Mouse (Mus musculus) erythroid progenitor cell, adult 5-6 weeks (primary cell): Measurements from ENCODE around the gene Ckap4. TPM values are rescaled to one million over a fixed set of nuclear protein-coding genes. Genes with fewer than 3 reads are reported as not detected.
"Not testable (repeated sequence)": the region's sequence is repeated elsewhere in the genome, so short reads cannot be mapped to it uniquely, and the experiment has no call there.

Experiments
- ATAC-seq: replicated peaks from 2 replicates; pipeline ENCODE4 v1.8.0; 2016; ENCODE audit warnings: moderate number of reproducible peaks, mild to moderate bottlenecking, moderate TSS enrichment, inconsistent platforms; ENCODE audit not compliant: poor library complexity, low FRiP score, severe bottlenecking
- total RNA-seq, 2 experiments: library from RNA; stranded (forward) in 1 of 2; stranded (reverse) in 1 of 2; fragments of 150-400 nt in 1 of 2; fragments of 186-747, 209-891 nt in 1 of 2; gene quantifications; 2 replicates each; pipeline versions ENCODE4 v1.2.3 to v1.2.4; 2015 to 2017; ENCODE audit warnings: low replicate concordance in 2 of 2

The Ckap4 gene
- total RNA-seq, 2 experiments from 2014 or later, result 14.5 to 20.5 TPM

- peak; percentile 66 for ATAC-seq
Measured at GRCm38 (mm10) chr10:84515512-84515950, 18.3 kb downstream of the Ckap4 start.

GRCm38 (mm10) chr10:84514038-84514578, 19.8 kb downstream of the Ckap4 start:
- peak; percentile 69 for ATAC-seq

- no peak for ATAC-seq
Measured at GRCm38 (mm10) chr10:84512766-84513165, 21.1 kb downstream of the Ckap4 start.

GRCm38 (mm10) chr10:84508603-84509002, 25.3 kb downstream of the Ckap4 start:
- no peak for ATAC-seq

GRCm38 (mm10) chr10:84498867-84499266, 35.0 kb downstream of the Ckap4 start:
- no peak for ATAC-seq

- ATAC-seq, result no peak
Measured at GRCm38 (mm10) chr10:84496805-84497204, 37.1 kb downstream of the Ckap4 start.

- ATAC-seq, result no peak
Measured at GRCm38 (mm10) chr10:84494432-84494831, 39.4 kb downstream of the Ckap4 start.

GRCm38 (mm10) chr10:84490115-84490514, 43.7 kb downstream of the Ckap4 start:
- no peak for ATAC-seq

- peak; percentile 81 for ATAC-seq
Measured at GRCm38 (mm10) chr10:84488315-84488714, 45.5 kb downstream of the Ckap4 start.

- ATAC-seq, result no peak
Measured at GRCm38 (mm10) chr10:84484661-84485060, 49.2 kb downstream of the Ckap4 start.

DNA sequence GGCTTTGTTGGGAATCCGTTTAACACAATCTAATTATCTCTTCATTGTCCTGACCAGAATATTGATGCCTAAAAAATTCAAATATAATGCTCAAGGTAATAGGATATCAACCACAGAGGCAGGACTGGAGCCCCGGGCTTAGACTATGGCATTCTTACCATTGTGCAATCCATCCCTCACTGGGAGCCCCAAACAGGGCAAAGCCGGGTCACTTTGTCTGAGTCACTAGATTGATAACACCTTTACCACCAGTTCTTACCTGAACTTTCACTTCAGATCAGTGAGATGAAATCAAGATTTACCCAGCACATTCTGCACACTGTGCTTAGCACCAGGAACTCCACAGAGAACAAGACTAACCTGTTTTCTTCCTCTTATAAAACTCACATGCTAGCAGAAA, 50.3 kb downstream of the Ckap4 start:
- ATAC-seq, result no peak

DNA sequence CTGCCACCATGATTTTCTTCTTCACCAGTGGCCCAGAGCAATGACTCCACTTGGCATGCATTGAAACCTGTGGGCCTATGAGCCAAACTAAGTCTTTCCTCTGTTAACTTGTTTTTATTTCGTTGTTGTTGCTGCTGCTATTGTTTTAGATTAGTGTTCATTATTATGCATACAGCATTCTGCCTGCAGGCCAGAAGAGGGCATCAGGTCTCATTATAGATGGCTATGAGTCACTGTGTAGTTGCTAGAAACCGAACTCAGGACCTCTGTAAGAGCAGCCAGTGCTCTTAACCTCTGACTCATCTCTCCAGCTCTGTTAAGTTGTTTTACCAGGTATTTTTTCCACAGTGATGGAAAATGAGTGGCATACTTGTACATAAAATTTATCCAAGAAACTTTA, 50.8 kb downstream of the Ckap4 start:
- no peak for ATAC-seq

DNA sequence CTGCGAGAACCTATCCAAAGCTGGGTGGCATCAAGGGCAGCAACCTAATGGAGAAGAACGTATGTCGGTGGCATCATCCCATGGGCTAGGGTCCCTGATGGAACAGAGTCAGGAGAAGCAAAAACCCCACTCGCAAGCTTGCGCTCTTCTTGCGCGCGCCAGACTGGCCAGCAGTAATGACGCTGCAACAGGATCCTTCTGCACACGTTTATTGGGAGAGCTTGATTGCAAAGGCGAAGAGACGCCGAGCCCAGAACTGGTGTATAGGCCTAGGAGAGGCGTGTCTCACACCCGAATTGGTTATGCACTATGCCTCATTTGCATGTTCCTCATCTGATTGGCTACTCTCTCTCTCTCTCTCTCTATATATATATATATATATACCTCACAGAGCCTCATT, 51.4 kb downstream of the Ckap4 start:
- not testable (repeated sequence) for ATAC-seq

- no peak for ATAC-seq
Measured at GRCm38 (mm10) chr10:84481327-84481671, 52.6 kb downstream of the Ckap4 start.

- ATAC-seq, result no peak
Measured at GRCm38 (mm10) chr10:84480667-84481326, 53.1 kb downstream of the Ckap4 start.

DNA sequence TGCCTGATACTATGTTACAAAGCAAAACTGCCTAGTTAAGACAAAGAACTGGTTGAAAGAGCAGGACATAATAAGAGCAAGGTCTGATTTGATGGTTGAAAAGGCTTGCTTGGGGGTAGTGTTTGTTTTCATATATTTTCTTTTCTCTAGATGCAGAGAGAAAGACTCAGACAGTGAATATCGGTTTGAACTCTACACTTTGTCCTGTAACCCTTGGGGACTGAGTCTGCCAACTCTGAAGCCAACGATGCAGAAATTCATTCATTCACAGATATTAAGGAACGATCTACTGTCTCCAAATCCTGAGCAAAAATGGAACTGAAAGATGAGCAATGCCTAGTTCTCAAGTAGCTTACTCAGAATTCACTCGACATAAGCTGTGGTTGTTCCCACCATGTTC, 53.7 kb downstream of the Ckap4 start:
- ATAC-seq, result no peak

DNA sequence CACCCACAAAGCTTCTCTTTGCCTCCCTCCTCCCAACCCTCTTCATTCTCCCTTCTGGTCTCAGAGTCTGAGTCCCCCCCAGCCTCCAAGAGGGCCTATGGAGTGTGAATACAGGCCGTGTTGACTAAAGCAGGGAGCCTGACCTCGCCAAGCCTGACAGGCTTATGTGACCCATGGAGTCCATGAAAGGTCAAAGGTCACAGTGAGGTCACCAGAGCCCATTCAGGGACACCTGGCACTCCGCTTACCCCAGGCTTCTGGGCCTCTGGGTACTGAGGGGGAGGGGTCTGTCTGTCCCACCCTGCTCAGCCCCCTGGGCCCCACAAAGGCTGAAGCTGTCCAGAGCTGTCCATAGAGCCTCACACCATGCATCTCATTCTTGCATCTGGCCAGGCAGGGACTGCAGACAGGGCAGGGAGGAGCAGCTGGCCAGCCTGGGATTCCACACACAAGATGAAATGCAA, 56.2 kb downstream of the Ckap4 start:
- 0 out of 2 replicates have a peak, but pooled peaks have one; percentile 30 for ATAC-seq

DNA sequence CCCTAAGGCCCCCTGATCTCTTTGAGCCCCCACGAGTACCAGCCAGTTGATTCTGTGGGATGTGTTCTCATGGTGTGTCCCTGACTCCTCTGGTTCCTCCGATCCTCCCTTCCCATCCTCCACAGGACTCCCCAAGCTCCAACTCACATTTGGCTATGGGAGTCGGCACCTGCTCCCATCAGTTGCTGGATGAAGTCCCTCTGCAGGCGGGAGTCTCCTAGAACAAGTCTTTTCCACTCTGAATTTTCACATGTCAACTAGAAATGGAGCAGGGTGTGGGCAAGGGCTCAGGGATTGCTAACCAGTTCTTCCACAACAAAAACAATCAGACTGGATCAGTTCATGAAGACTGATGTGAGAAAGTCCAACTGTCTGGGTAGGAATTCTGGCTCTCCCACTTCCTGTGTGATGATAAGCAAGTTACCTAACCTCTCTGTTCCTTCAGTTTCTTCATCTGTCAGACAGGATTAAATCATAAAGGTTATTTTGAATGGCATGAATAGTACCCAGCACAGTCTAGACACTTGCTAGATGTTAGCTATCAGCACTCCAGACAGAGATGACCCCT, 56.7 kb downstream of the Ckap4 start:
- no peak for ATAC-seq
